Mouse (Mus musculus) lung, postnatal 4 days (tissue): ENCODE results near the gene Coil.
"Not testable (repeated sequence)": the region's sequence is repeated elsewhere in the genome, so short reads cannot be mapped to it uniquely, and the experiment has no call there.

Experiments used
- DNase-seq, 2 experiments: peaks; one replicate each; pipeline ENCODE4 v3.0.0; 2021

The Coil gene

DNA sequence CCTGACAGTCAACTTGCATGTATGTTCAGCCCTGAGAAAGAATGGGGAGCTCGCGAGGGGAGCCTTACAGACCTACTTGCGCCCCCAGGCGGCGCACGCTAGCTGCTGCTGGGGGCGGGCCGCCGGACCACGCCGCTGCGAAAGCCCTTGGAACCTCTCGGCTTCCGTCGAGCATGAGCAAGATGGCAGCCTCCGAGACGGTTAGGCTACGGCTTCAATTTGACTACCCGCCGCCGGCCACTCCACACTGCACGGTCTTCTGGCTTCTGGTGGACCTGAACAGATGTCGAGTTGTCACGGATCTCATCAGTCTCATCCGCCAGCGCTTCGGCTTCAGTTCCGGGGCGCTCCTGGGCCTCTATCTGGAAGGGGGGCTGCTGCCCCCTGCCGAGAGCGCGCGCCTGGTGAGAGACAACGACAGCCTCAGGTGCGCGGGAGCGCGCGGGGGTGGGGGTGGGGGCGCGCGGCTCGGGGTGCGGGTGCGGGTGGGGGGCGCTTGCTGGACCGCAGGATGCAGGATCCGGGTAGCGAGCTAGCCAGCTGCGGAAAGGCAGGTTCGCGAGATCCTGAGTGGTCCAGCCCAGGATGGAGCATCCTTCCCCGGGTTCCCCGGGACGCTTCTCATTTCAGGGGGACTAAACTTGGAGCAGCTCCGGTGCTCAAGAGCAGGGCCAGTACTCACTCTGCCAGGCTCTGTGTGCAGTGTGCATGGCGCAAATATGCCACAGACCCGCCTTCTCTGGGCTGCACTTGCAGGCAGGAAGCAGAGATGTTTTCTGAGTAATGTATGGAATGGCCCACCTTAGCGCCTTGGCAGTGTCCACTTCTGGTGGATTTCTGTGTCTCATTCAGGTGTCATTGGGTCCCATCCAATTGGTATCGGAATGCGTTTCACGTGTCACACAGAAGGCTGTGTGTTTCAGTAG is 4.0 kb downstream of the Coil start:
- DNase-seq, result peak; percentile 95

DNA sequence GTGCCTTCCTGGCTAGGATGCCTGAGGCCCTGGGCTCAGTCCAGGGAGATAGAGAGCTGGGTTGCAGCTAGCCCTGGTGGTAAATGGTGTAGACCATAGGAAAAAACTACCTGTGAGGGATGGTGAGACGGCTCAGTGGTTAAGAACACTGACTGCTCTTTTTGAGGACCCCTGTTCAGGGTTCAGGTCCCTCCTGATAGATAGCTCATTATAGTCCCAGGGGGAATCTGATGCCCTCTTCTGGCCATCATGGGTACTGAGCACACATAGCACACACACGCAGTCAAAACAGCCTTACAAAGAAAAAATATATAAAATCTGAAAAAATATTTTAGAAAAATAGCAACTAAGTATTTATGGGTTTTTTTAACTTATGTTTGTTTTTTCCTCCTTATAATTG is 6.3 kb downstream of the Coil start:
- no peak for DNase-seq

DNA sequence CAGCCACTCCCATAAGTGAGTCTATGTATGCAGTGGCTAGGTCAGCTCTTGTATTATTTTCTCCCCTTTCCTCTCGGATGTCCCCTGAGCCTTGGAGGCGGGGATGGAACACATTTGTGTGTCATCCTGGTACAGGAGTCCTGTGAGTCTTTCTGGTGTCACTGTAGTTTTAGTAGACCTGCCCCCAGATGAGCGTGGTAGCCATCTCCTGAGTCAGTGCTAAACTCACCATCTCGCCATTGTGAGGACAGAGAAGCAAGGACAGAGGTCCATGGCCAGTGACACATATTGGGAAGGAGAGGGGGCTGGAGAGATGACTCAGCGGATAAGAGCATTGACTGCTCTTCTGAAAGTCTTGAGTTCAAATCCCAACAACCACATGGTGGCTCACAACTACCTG is 7.1 kb downstream of the Coil start:
- DNase-seq, result no peak

DNA sequence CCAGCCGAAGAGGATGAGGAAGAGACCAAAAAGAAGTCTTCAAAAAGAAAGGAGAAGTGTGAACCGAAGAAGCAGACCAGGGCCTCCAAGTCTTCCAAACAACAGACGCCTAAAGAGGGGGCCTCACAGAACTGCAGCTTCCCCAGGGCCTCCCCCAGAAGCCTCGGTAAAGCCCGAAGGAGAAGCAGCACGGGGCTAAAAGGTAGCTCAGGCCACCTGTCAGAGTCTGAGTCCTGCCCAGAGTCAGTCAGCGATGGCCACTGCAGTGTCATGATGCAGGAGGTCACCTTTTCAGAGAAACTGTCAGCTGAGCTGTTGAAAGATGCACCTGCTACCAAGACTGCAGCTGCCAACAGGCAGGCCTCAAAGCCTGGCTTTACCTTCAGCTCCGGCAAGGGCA is 11.3 kb downstream of the Coil start:
- no peak for DNase-seq

DNA sequence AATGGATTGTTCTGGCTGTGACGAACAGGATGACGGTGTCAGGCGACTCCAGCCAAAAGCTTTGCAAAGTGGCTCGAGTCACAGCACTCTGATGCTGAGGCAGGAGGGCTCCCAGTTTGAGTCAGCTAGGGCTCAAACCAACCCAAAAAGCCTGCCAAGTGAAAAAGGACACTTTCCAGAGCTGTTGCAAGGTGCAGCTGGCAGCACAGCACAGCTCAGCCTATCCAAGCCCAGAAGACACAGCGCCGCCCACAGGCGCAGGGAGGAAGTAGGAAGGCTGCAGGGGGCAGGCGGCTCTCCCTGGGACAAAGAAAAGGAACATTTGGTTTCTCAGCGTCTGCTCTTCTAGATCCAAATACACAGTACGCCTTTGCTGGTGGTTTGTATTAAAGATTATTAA is 16.6 kb downstream of the Coil start:
- no peak for DNase-seq

DNA sequence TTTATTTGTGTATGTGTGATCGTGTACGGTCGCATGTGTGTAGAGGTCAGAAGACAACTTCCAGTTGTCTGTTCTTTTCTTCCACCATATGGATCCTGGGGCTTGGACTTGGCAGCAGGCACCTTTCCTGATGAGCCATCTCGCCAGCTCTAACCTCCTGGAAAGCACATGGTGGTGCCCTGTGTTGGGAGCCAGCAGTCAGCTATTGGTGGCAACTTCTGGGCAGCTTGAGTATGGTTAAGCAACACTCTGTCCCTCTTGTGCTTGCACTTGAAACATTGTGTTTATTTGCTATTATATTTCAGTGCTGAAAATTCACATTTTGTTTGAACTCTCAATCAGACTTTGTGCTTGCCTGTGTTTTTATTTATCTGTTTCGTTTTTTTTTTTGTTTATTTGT is 18.9 kb downstream of the Coil start:
- DNase-seq, result peak in 1 of 2 experiments; percentile 22

DNA sequence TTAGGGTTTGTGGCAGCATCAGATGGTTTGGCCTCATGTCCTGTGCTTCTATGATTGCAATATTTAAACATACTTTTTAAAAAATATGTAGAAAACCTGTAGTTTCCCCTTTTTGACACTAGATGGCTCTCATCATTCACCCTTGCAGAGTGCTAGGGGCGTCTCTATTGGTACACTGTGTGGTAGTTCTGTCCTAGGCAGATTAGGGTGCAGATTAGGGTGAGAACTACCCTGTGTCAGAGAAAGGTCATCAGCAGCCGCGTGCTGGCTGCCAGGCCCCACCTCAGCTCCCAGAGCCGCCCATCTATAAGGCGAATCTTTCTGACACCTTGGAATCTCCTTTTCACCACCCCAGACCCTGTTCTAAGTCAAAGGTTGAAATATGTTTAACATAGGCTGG is 19.5 kb downstream of the Coil start:
- DNase-seq, result peak in 1 of 2 experiments; percentile 17

DNA sequence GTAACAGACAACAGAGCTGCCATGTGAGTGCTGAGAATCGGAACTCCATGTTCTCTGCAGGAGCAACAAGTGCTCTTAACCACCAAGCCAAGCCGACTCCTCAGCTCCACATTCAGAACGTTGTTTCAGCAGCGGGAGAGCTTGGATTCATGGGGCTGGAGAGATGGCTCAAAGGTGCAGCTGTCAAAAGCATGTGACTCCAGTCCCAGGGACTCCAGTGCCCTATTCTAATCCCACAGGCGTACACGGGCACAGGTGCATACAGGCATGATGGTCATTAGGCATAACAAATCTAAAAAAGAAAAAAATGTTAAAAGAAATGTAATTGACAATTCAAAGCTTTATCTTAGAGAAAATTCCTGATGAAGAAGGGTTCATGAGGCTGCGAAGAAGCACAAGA is 23.1 kb downstream of the Coil start:
- DNase-seq, result peak in 1 of 2 experiments; percentile 14

DNA sequence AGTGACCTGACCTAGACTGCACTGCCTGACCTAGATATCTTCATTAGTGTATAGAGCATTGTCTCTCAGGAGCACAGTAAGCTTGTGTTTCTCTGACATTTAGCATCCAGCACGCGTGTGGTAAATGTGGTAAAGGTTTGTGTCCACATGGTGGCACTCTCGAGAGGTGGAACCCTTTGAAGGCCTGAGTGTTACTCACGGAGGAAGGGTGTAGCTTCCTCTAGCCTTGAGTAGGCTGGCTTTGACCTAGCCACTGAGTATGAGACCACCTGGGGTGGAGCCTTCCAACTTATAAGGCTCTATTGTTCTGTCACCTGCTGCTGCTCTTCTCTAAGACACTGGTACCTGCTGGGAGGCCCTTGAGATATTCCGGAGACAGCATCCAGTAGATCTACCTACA is 23.6 kb downstream of the Coil start:
- peak; percentile 71 to 85 for DNase-seq

DNA sequence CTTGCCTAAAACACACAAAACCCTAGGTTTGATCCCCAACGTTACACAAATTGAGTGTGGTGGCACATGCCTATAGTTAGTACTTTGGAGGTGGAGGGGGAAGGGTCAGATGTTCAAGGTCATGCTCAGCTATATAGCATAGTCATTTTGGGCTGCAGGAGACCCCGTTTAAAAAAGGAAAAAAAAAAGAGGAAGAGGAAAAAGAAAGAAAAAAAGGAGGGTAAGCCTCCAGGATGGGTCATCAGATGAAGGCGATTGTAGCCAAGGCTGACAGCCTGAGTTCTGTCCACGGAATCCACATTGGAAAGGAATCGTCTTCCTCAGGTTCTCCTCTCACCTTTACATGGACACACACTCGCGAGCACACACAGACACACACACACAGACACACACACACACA is 24.4 kb downstream of the Coil start:
- DNase-seq, result no peak

DNA sequence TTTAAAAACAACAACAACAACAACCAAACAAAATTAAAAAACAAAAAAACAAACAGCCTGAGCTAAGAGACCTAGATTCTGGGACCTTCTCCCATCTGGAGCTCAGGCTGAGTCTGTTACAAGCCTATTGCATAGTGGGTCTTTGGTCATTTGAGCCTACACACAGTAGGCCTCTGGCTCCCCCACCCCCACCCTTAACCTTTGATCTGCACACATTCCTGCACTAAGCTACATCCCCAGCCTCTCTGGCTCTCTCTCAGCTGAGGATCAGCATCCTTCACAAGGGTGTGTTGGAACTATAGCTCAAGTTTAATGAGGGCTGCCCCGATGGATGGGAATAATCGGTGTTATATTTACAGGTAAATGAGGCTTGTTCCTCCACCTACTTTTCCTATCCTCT is 25.6 kb downstream of the Coil start:
- DNase-seq, result no peak

DNA sequence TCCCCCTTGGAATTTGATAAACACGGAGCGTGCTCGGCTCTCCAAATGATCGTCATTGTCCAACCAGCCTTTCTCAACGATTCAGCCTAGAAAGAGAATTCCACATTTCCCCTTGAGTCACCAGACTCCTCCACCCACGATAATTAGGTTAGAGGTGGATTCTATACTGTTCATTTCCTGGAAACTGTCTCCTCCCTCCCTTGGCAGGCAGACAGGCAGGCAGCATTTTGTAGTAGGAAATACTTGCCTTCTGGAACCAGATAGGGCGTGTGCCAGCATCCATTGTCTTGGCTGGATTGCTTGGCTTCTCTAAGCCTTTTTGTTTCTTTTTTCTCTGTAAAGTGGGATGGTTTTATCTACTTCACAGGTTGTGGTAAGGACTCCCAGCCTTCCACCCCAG is 26.4 kb downstream of the Coil start:
- DNase-seq, result peak; percentile 68 to 73

DNA sequence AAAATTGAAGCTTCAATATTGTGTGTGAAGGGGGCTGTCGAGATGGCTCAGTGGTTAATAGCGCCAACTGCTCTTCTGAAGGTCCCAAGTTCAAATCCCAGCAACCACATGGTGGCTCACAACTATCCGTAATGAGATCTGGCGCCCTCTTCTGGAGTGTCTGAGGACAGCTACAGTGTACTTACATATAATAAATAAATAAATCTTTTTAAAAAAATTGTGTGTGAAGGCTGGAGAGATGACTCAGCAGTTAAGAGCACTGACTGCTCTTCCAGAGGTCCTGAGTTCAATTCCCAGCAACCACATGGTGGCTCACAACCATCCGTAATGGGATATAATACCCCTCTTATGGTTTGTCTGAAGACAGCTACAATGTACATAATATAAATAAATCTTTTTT is 27.3 kb downstream of the Coil start:
- DNase-seq, result not testable (repeated sequence)

DNA sequence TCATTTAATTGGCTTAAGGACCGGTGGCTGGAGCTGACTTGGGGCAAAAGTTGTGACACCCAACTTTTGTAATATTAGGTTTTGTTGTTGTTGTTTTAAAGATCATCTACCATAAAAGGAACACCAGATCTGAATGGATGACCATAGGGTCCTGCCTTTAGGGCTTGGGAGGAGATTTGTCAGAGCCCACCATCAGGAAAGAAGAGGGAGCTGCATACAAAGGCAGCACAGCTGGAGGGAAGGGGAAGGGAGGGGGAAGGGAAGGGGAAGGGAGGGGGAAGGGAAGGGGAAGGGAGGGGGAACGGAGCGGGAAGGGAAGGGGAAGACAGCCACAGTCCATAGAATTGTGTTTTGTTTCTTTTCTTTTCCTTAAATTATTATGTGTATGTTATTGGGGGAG is 28.4 kb downstream of the Coil start:
- no peak for DNase-seq

DNA sequence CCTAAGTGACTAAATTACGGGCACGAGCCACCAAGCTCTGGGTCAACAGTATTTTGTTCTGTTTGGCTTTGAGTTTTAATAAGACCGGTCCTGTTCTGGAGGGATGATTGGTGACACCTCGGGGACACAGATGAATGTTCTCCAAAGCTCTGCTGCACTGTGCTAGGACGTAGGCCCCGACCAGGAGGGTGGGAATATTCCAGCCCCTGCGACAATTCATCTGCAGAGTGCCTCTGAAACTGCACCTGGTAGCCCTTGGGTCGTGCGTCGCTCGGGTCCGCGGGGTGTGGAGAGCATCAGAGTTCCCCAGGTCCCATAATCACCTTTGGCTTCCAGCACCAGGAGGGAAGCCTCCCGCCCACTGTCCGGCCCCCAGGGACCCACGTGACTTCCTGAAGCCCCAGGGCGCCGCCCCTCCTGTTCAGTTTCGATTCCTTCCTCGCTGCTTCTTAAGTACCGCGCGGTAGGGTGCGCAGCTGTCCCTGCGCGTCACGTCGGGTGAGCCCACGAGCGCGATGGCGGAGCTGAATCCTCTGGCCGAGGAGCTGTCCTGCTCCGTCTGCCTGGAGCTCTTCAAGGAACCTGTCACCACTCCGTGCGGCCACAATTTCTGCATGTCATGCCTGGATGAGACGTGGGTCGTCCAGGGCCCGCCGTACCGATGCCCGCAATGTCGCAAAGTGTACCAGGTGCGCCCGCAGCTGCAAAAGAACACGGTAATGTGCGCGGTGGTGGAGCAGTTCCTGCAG is 29.1 kb downstream of the Coil start, which contains the start of gene Trim25:
Gene Trim25 (plus strand): TSS at position 403 of the 749 bp plus-strand sequence.
- peak; percentile 95 to 96 for DNase-seq

DNA sequence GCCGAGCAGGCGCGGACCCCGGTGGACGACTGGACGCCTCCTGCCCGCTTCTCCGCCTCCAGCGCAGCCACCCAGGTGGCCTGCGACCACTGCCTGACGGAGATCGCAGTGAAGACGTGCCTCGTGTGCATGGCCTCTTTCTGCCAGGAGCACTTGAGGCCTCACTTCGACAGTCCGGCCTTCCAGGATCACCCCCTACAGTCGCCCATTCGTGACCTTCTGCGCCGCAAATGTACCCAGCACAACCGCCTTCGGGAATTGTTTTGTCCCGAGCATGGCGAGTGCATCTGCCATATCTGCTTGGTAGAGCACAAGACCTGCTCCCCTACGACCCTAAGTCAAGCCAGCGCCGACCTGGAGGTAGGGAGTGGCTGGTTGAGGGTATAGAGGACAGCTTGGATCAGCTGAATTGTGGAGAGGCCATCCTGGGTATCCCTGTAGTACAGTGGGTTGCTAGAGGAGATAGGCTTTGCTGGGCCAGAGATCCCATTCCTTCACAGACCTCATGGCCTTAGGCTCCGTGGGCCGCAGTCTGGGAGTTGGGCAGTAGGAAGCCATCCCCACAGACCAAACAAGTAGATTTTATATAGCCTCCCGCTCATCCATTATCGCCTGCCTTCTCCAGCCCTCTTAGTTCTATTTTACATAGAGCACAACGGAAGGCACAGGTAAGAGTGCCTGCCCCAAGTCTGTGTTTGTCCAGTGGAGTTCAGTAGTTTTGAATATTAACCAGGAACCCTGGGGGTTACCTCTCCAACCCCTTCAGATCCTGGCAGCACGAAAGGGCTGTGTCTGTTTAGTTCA is 29.9 kb downstream of the Coil start:
- no peak for DNase-seq

DNA sequence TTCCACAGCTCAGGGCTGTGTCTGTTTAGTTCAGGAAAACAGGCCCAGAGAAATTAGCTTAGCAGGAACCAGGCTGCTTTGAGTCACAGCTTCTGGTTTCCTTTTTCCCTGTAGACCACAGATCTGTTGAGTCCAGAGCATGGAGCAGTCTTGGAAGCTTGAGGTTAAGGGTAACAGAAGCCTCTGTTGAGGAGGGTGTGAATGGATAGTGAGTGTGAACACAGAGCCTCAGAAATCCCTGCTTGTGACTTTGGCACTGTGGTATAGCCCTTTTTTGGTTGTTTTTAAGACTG is 30.4 kb downstream of the Coil start:
- DNase-seq, result no peak

DNA sequence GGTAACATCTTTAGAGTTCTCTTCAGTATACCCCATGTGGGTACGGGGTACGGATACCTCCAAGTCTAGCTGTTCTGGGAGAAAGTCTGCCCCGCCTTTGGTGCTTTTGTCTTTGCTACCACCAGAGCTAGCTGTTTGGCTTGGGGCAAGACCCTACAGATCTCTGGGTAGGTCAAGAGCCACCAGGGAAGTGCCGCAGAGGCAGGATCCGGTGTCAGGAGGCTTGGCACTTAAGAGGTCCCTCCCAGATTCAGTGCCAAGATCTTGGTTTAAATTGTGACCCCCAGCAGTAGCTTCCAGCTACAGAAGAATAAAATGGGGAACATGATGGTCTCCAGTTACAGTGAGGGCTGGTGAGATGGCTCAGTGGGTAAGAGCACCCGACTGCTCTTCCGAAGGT is 31.5 kb downstream of the Coil start:
- no peak for DNase-seq

DNA sequence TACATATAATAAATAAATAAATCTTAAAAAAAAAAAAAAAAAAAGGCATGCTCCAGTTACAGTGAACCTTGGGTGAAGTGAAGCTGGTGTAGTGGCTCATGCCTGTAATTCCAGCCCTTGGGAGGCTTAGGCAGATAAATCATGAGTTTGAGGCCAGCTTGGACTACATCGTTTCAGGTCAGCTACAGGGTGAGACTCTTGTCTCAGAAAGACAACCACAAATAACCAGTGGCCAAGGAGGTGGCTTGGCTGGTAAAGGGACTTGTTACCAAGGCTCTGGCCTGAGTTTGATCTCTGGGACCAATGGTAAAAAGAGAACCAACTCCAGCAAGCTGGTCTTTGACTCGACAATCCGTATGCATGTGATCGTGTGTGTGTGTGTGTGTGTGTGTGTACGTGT is 32.0 kb downstream of the Coil start:
- DNase-seq, result no peak

DNA sequence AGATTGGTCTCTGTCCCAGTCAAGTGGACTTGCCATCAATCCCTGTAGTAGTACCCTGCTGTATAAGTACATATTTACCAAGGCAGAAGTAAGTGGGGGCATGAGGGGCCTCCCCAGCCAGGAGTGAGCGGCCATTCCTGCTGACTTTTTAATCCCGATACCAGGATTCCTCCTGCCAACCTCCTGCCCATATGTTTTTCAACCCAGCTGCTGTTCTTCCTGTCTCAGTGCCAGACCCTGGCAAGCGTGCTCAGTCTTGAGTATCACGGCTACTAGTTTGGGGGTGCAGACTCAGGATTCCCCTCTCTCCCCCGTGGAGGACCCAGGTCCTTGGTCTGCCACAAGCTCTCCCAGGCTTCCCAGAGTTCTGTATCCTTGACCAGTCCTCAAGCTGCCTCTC is 32.6 kb downstream of the Coil start:
- DNase-seq, result no peak

DNA sequence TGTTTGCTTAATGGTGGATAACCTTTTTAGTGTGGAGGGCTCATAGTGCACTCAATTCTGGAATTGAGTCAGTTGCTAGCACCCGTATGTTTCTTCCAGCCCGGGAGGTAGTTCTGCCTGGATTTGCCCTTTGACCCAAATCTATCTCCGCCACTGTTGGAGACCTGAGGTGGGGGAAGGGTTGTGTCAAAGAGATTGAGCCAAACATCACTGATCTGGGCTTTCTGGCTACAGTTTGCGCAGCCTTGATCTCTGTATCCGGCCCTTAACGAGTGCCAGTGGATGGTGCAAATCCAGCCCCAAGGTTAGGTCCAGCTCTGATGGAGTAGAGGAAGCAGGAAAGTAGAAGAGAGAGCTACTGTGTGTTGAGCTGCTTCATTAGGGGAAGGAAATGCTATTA is 33.0 kb downstream of the Coil start:
- DNase-seq, result no peak

DNA sequence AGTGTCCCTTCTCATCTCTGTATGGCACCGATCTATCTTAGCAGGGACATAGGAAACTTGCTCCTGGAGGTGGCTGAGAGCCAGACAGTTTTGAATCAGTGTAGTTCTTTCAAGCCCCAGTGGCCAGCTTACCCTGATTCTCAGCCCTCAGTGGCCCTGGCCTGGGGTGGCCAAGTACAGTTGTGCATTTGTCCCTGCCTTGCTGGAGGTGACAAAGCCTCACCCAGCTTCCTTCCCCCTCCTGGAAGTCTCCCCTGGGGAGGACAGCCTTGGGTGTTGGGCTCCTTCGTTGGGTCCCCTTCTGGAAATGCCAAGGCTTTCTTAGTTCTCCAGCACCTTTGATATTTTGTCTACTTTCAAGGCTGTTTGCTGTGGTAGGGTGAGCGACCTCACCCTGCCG is 33.7 kb downstream of the Coil start:
- DNase-seq, result no peak

DNA sequence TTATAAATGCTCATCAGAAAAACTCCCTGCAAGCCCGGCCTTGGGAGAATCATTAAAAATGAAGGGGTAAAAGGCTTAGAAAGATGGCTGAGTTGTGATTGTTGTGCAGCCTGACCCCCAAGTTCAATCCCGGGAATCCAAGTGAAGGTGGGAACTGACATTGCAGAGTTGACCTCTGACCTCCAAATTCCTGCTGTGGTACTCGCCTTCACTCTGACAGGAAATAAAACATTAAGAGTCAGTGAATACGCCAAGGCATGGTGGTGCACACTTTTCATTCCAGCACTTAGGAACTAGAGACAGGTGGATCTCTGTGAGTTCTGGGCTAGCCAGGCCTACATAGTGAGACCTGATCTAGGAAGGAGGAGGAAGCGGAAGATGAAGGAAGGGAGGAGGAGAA is 35.4 kb downstream of the Coil start:
- no peak for DNase-seq

DNA sequence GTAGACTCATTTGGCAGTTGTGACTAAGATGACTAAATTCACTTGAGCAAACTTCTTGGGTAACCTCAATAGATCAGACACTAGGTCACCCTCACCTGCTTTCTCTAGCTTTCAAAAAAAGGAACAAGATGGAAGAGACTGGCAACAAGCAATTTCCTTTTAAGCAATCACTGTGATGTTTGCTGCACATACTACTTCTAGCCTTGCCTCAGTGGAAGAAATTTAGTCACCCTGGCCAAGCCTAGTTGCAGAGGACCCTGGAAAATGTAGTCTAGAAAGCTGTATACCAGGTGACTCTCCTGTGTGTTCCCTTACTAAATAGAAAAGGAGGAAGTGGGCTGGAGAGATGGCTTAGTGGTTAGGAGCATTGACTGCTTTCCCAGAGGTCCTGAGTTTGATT is 36.4 kb downstream of the Coil start:
- no peak for DNase-seq
